In genomic region chr2:57255836-57256235, GRCm38 (mm10) we compare ENCODE assay signal across 15 mouse cellular contexts. TPM values are rescaled to one million over a fixed set of nuclear protein-coding genes. Genes with fewer than 3 reads are reported as not detected.
A peak's percentile ranks its signal among the peaks of the same experiment; 100 is the strongest.
DNase-seq lines count a peak whose midpoint lies in the region; ATAC-seq and TF ChIP-seq lines count a peak whose summit lies in the region.
"Had no signal": no experiment of that assay in that cellular context is flagged by ENCODE, and none has a peak within 500 bp of the region (broad histone marks: within the 10 kb centered on the region; RNA-seq: fewer than 3 reads in every experiment).

No protein-coding gene starts in this region.

- H3K4me3 ChIP-seq in gastrocnemius, adult 2 months: no peak overlapping the region
- no peak overlapping the region for H3K4me3 ChIP-seq in hindbrain, embryonic 16.5 days (ENCODE audit: low read length)
- no peak overlapping the region for H3K4me3 ChIP-seq in hindbrain, postnatal 0 days (ENCODE audit: low read length)
- H3K4me3 ChIP-seq in cerebellum, adult 2 months (replicated peaks; ENCODE audit: insufficient read depth, low read depth, low read length): no peak overlapping the region
- H3K4me3 ChIP-seq in forebrain, embryonic 15.5 days: no peak overlapping the region
- H3K4me3 ChIP-seq: limb, embryonic 15.5 days; midbrain, embryonic 12.5 days had no signal

- no peak overlapping the region for H3K9ac ChIP-seq in hindbrain, embryonic 16.5 days (ENCODE audit: low read depth, low read length)
- no peak overlapping the region for H3K9ac ChIP-seq in hindbrain, postnatal 0 days (replicated peaks; ENCODE audit: low read length)
- H3K9ac ChIP-seq in forebrain, embryonic 15.5 days (replicated peaks): no peak overlapping the region
- H3K9ac ChIP-seq: limb, embryonic 15.5 days; liver, postnatal 0 days; midbrain, embryonic 12.5 days had no signal

- no peak for DNase-seq in gastrocnemius, adult 2 months
- DNase-seq in gastrocnemius, adult 18-20 months (ENCODE audit: low spot score): no peak
- no peak for DNase-seq in hindbrain, postnatal 0 days (ENCODE audit: low spot score)
- DNase-seq in cerebellum, adult 2 months: peak; percentile 39 to 68
- peak; percentile 19 for DNase-seq in gonadal fat pad, adult 2 months (ENCODE audit: low read depth)
- DNase-seq in kidney, adult 18-20 months: no peak
- DNase-seq: gastrocnemius, postnatal 14 days; kidney, postnatal 14 days had no signal

- whole genome bisulfite sequencing in hindbrain, embryonic 16.5 days: 40% methylated on average over 3 of the region's 3 CpGs
- 39% methylated on average over 3 of the region's 3 CpGs for WGBS in hindbrain, postnatal 0 days
- 6% methylated on average over 3 of the region's 3 CpGs for WGBS in cerebellum, adult 2 months
- 49% methylated on average over 3 of the region's 3 CpGs for WGBS in forebrain, embryonic 15.5 days

- H3K4me2 ChIP-seq in hindbrain, embryonic 16.5 days (ENCODE audit: low read length): no peak overlapping the region
- H3K4me2 ChIP-seq in hindbrain, postnatal 0 days (ENCODE audit: low read depth, low read length): no peak overlapping the region
- no peak overlapping the region for H3K4me2 ChIP-seq in forebrain, embryonic 15.5 days (replicated peaks)
- H3K4me2 ChIP-seq: limb, embryonic 15.5 days; midbrain, embryonic 12.5 days had no signal

- no peaks in the 10 kb centered on the region for H3K9me3 ChIP-seq in hindbrain, embryonic 16.5 days (ENCODE audit: control insufficient read depth, low read length)
- H3K9me3 ChIP-seq in hindbrain, postnatal 0 days (ENCODE audit: low read length): no peaks in the 10 kb centered on the region
- no peaks in the 10 kb centered on the region for H3K9me3 ChIP-seq in forebrain, embryonic 15.5 days
- H3K9me3 ChIP-seq: limb, embryonic 15.5 days; midbrain, embryonic 12.5 days had no signal

- H3K4me1 ChIP-seq in hindbrain, embryonic 16.5 days (ENCODE audit: control insufficient read depth, insufficient read depth, low read depth, low read length): no peaks in the 10 kb centered on the region
- H3K4me1 ChIP-seq in hindbrain, postnatal 0 days (ENCODE audit: insufficient read depth, low read length): peaks cover 3% of the 10 kb centered on the region; the same call in 1 of the 2 replicates
- peaks cover 14% of the 10 kb centered on the region for H3K4me1 ChIP-seq in cerebellum, adult 2 months (ENCODE audit: control insufficient read depth, insufficient read depth, low read length)
- 0 out of 2 replicates have a peak, but pooled peaks cover 18% of the 10 kb centered on the region for H3K4me1 ChIP-seq in forebrain, embryonic 15.5 days
- H3K4me1 ChIP-seq: limb, embryonic 15.5 days had no signal

- ATAC-seq in hindbrain, embryonic 16.5 days: 0 out of 2 replicates have a peak, but pooled peaks have one; percentile 24
- ATAC-seq in hindbrain, postnatal 0 days: no peak
- no peak for ATAC-seq in forebrain, embryonic 15.5 days (replicated peaks)
- ATAC-seq: forebrain, embryonic 14.5 days; intestine, postnatal 0 days had no signal

- H3K36me3 ChIP-seq in hindbrain, embryonic 16.5 days (ENCODE audit: control insufficient read depth, insufficient read depth, low read length): no peaks in the 10 kb centered on the region
- no peaks in the 10 kb centered on the region for H3K36me3 ChIP-seq in hindbrain, postnatal 0 days (ENCODE audit: insufficient read depth, low read length)
- H3K36me3 ChIP-seq in forebrain, embryonic 15.5 days: no peaks in the 10 kb centered on the region
- H3K36me3 ChIP-seq: limb, embryonic 15.5 days; midbrain, embryonic 12.5 days had no signal

- no peaks in the 10 kb centered on the region for H3K27me3 ChIP-seq in hindbrain, embryonic 16.5 days (replicated peaks; ENCODE audit: control insufficient read depth, insufficient read depth, low read length)
- H3K27me3 ChIP-seq in hindbrain, postnatal 0 days (ENCODE audit: insufficient read depth, low read length): no peaks in the 10 kb centered on the region
- no peaks in the 10 kb centered on the region for H3K27me3 ChIP-seq in cerebellum, adult 2 months (ENCODE audit: control insufficient read depth, insufficient read depth, low read length)
- H3K27me3 ChIP-seq in forebrain, embryonic 15.5 days: no peaks in the 10 kb centered on the region
- H3K27me3 ChIP-seq: limb, embryonic 15.5 days had no signal

- H3K27ac ChIP-seq in gastrocnemius, adult 2 months: peak overlapping the region; percentile 78
- no peak overlapping the region for H3K27ac ChIP-seq in hindbrain, embryonic 16.5 days (ENCODE audit: low read depth, low read length)
- H3K27ac ChIP-seq in hindbrain, postnatal 0 days: no peak overlapping the region
- peak overlapping the region; percentile 97; the same call in 1 of the 2 replicates for H3K27ac ChIP-seq in cerebellum, adult 2 months (ENCODE audit: insufficient read depth, low read length)
- H3K27ac ChIP-seq in forebrain, embryonic 15.5 days (replicated peaks): no peak overlapping the region
- H3K27ac ChIP-seq: limb, embryonic 15.5 days; midbrain, embryonic 12.5 days had no signal

- intact Hi-C loops in gastrocnemius, adult 2 months (cut with DNase I): no loop called here

- no peak for TF ChIP-seq CTCF in gastrocnemius, adult 2 months (IDR thresholded peaks at IDR 0.05)
- no peak for TF ChIP-seq CTCF in hindbrain, postnatal 0 days (IDR thresholded peaks at IDR 0.05; ENCODE audit: low read depth)
- no peak for TF ChIP-seq CTCF in cerebellum, adult 2 months (IDR thresholded peaks at IDR 0.05; ENCODE audit: borderline replicate concordance, insufficient read depth, low read depth, low read length)

- TF ChIP-seq POLR2A in cerebellum, adult 2 months (IDR thresholded peaks at IDR 0.05; ENCODE audit: borderline replicate concordance, insufficient read depth, low read length): no peak

RNA-seq across cellular contexts. Expression of gene Gpd2, which starts 18.4 kb away (rescaled TPM):
- total RNA-seq in gastrocnemius, adult 2 months (2021): 100 to 1,000 TPM; 155 to 233 TPM
- total RNA-seq in gastrocnemius, adult 18-20 months (2021): 100 to 1,000 TPM; 151 to 203 TPM
- 31.4 and 31.6 TPM in 2 replicates for polyA plus RNA-seq in hindbrain, embryonic 16.5 days (2015; fragmentation: Nextera tagmentation; extraction: Ambion mirVana)
- total RNA-seq in hindbrain, postnatal 0 days (2014; rRNA removed): 38.8 and 55.3 TPM in 2 replicates
- polyA plus RNA-seq in hindbrain, postnatal 0 days (2015; fragmentation: Nextera tagmentation; extraction: Ambion mirVana): 31.5 and 32.7 TPM in 2 replicates
- polyA plus RNA-seq in cerebellum, adult 2 months (2012; rRNA removed): 38.1 and 38.5 TPM in 2 replicates
- 9.6 and 11.2 TPM in 2 replicates for polyA plus RNA-seq in gonadal fat pad, adult 2 months (2012; rRNA removed)
- 24.7 and 27.6 TPM in 2 replicates for polyA plus RNA-seq in forebrain, embryonic 15.5 days (2015; fragmentation: Nextera tagmentation; extraction: Ambion mirVana)

Comparison
In these comparisons a context has a peak if more than half of its experiments do, and no peak if none do; other contexts are left out.
1. DNase-seq: peak in cerebellum, adult 2 months (2 of 2) and gonadal fat pad, adult 2 months (single experiment); none in gastrocnemius, adult 2 months (single experiment), gastrocnemius, adult 18-20 months (single experiment), hindbrain, postnatal 0 days (single experiment) and kidney, adult 18-20 months (single experiment).
2. H3K27ac ChIP-seq: peak in gastrocnemius, adult 2 months (single experiment) and cerebellum, adult 2 months (single experiment); none in hindbrain, embryonic 16.5 days (single experiment), hindbrain, postnatal 0 days (single experiment) and forebrain, embryonic 15.5 days (single experiment).